Mouse (Mus musculus) gastrocnemius, adult 2 months (tissue): ENCODE measurements around the gene Olfm4. TPM values are rescaled to one million over a fixed set of nuclear protein-coding genes. Genes with fewer than 3 reads are reported as not detected.

ENCODE experiments used
- DNase-seq: peaks from one replicate; pipeline ENCODE4 v3.0.0; 2022
- H3K27ac ChIP-seq: fragments of 200-600 bp; 2 replicates; pipeline ENCODE4 v1.8.1; 2022; ENCODE audit warnings: mild to moderate bottlenecking
- H3K4me3 ChIP-seq: fragments of 200-600 bp; 2 replicates; pipeline ENCODE4 v1.8.1; 2022; ENCODE audit warnings: mild to moderate bottlenecking, moderate library complexity
- CTCF ChIP-seq: fragments of 200-600 bp; IDR thresholded peaks from 2 replicates; pipeline ENCODE4 v1.8.1; 2022; ENCODE audit warnings: antibody characterized with exemption, mild to moderate bottlenecking, moderate library complexity
- intact Hi-C: fragments of 180-260 bp; cut with DNase I; formaldehyde crosslinking; loops from one replicate; pipeline ENCODE4 v1.15.1; 2025
- total RNA-seq, 2 experiments: library from RNA; stranded (reverse); gene quantifications; 2 replicates each; pipeline ENCODE4 v1.2.3; 2021

Olfm4 gene
- total RNA-seq, 2 experiments from 2014 or later = not detected

DNA sequence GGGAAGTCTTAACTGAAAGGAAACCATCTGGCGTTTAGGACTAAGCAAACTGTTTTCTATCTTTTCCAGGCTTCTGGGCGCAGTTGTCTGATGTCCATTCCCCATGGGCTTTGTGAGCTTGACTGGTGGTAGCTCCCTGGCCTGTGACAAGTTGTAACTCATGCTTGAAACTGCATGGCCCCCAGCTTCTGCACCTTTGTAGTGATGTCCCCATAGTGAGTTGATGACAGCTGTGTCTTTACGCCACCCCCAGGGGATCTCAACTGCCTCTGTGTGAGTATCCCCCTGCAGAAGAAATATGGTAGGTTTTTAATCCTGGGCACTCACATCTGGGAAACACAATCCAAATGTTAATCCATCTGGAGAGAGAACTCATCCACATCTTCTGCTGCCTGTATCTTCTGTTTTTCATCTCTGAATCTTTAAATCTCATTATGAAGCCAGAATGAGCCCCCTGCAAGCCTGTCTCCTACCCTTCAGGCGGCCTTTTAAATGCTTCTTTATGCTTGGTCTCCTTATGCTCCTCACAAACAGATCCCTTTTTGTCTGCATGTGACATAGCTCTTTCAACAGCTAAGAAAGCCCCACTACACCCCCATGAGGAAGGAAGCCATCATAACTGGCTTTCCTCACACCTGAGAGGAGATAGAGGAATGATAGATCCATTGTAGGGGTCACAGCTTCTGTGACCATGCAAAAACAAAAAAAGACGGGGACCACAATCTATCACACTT lies 63.7 kb downstream of the Olfm4 start:
- intact Hi-C loops = no loop called here
- no peak for TF ChIP-seq CTCF
- Histone ChIP-seq H3K27ac (no peak overlapping the region), H3K4me3 (no peak overlapping the region)
- DNase-seq = no peak

DNA sequence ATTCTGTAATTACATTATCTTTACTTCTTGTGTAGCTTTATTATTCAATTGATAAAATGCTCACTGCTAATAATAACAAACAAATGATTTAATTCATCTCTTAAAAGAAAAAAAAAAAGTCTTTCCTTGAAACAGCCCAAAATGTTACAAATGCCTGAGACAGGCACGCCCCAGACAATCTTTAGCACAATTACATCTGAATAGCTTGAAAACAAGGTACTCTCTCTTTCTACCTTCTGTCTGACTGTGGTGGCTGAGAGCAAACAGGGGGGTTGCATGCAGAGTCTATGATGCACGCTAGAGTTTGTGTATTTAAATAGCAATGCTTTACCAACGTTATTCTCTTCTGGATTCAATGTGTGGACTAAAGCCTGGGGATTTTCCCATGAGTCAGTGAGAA lies 71.8 kb downstream of the Olfm4 start:
- DNase-seq = no peak
- Histone ChIP-seq H3K4me3 (no peak overlapping the region), H3K27ac (no peak overlapping the region)
- TF ChIP-seq CTCF = no peak
- intact Hi-C loops = no loop called here

DNA sequence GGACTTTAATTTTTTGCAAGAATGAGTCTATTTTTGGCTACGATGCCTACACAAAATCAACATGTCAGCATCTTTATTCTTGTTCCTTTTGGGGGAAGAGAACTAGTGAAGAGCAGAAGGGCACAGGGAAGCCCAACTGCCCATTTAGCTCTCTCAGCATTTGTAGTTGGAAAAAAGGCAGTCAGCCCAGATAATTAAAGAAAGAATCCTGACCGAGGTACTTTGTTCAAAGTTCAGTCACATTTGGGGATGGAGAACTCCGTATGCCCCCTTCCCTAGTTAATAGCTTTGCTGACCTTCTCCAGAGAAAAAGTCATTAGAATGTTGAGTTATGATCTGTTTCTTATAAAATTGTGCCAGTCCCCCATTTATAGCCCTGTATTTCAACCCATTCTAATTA lies 77.8 kb downstream of the Olfm4 start:
- Histone ChIP-seq H3K27ac (no peak overlapping the region), H3K4me3 (no peak overlapping the region)
- no peak for TF ChIP-seq CTCF
- intact Hi-C loops = no loop called here
- DNase-seq = no peak

DNA sequence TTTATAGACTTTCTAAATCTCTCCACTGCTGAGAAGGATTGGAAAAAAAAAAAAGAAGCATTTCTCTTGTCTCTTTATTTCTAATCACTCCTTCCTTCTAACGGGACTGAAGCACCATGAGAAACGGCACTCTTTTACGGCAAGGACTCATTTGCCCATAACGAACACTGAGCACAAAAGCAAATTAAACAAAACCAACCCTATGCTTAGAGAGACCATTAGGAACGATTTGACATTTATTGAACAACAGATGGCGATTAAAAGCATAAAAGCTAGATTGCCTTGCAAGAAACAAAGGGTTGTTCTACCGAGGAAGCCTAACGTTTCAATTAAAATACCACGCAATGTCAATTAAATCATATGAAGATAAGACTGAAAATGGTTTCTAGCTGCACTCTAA lies 79.0 kb downstream of the Olfm4 start:
- intact Hi-C loops = no loop called here
- no peak overlapping the region for H3K4me3 ChIP-seq
- H3K27ac ChIP-seq = no peak overlapping the region
- DNase-seq = no peak
- TF ChIP-seq CTCF = no peak

DNA sequence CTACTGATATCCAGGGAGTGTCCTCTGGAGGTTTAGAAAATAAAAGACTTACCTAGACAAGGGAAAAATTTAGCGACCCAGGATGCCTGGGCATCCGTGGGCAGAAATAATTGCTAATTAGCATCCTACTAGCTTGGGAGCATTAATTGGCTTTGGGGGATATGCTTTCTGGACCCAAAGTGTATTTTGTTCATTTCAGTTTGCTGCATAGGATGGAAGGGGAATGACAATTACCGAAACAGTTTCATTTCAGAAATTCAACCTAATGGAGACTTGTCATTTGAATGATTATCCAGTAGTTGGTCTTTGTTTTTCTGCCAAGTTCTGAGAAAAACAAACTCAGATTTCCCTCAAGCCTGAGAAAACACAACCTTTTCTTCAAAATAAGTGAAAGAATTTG lies 86.7 kb downstream of the Olfm4 start:
- intact Hi-C loops = no loop called here
- no peak for DNase-seq
- Histone ChIP-seq H3K4me3 (no peak overlapping the region), H3K27ac (no peak overlapping the region)
- no peak for TF ChIP-seq CTCF

Other genes starting within 250 kb of the Olfm4 start
- not detected for gene Pcdh8, start 212.8 kb upstream of the Olfm4 start, total RNA-seq